Mouse (Mus musculus) E14TG2a.4 (cell line): Measurements from ENCODE around the gene Gm20388.

Source experiments
- CTCF ChIP-seq: conservative IDR thresholded peaks from 2 replicates; pipeline ENCODE4 v1.5.1; 2014; ENCODE audit warnings: low read length
- NANOG ChIP-seq: IDR thresholded peaks from 2 replicates; pipeline ENCODE4 v1.6.1; 2014; ENCODE audit warnings: borderline replicate concordance, low read length, mixed read lengths
- POU5F1 ChIP-seq: IDR thresholded peaks from 2 replicates; pipeline ENCODE4 v1.6.1; 2014; ENCODE audit warnings: low read length, borderline replicate concordance

DNA sequence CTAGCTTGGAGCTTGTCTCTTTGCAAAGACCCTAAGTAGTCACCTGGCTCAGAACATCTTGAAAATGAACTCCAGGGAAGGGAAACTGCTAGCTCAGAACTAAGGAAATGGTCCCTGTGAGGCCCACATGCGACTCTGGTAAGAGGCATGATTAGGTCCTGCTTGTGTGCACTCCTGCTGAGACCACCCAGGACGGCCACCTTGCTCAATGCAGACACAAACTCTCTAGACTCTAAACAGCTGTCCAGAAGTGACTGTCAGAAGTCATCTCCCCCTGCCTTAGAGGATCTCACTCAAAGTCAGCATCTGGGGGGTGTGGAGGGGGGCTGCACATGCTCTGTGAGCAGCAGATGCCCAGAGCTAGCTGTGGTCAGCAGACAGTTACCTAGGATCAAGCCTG, 1093.0 kb downstream of the Gm20388 start:
- TF ChIP-seq CTCF (no peak), NANOG (no peak), POU5F1 (no peak)
